Mouse (Mus musculus) fat pad, adult 2 months (tissue): ENCODE results near the gene Zfp69.

ENCODE experiments used
- DNase-seq: peaks from one replicate; pipeline ENCODE4 v3.0.0-alpha.2; 2011; ENCODE audit warnings: low read depth, low spot score; ENCODE audit errors: extremely low read depth

Zfp69 gene

DNA sequence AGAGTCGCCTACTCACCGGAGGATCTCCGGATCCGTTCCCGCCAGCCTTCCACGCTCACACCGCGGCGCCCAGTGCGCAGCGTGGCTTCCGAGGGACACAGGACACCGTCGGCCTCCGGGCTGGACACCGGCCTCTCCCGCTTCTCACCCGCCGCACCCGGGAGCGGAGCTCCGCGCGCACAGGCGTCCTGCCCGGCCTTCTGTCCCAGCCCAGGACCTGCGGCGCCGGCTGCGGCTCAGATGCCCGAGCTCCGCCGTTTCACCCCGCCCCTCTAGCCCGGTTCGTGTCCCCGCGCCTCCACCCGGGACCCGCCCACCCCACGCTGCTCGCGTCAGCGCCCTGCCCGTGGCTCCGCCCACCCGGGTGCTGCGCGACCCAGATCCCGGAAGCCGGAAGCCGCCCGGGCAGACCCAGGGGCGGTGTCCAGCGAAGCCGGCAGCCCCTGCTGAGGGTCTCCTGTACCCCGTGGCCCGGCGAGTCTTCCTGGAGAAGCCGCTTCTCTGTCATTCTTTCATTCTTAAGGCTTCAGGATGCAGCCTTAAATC, at the start of gene Zfp69:
Gene Zfp69 (minus strand): TSS at position 272 of the 546 bp plus-strand sequence.
- no peak for DNase-seq

- DNase-seq = no peak
Measured at GRCm38 (mm10) chr4:121001042-121001441, 49.5 kb upstream of the Zfp69 start.

- no peak for DNase-seq
Measured at GRCm38 (mm10) chr4:120995911-120996310, 44.4 kb upstream of the Zfp69 start.

DNA sequence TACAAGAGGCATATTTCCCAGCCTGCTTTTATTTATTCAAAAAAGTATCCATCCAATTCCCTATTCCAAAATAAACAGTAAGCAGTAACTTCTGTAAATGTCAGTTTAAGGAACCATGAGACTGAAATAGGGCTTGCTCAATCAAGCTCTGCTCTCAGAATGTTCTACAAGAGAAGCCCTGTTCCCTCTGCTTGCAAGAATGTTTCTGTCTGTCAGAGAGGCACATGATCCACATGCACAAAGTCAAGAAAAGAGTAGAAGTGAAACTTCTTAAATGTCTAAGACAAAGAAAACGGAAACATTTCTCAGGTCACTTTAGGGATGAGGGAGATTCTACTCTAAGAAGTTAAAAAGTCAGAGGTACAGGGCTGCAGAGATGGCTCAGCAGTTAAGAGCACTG, 41.5 kb upstream of the Zfp69 start:
- DNase-seq = no peak

- DNase-seq = no peak
Measured at GRCm38 (mm10) chr4:120992284-120992683, 40.8 kb upstream of the Zfp69 start.

GRCm38 (mm10) chr4:120987319-120987718, 35.8 kb upstream of the Zfp69 start:
- no peak for DNase-seq

GRCm38 (mm10) chr4:120986446-120986845, 34.9 kb upstream of the Zfp69 start:
- no peak for DNase-seq

DNA sequence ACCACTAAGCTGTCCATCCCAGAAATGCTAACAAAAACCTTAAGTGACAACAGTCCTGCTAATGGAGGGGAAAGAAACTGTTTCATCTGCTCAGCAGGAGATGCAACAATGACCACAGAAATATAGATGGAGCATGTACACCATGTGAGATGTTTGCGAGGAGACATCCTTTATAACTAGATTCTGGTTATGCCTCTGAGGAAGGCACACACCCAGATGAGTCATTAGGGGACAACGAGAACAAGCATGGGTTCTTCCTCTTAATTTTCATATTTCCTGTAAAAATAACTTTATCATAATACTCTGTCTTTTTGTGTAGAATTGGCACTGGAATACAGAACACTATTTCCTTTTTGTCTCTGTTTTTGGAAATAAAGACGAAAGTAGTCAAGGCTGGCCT, 26.7 kb upstream of the Zfp69 start:
- no peak for DNase-seq

DNA sequence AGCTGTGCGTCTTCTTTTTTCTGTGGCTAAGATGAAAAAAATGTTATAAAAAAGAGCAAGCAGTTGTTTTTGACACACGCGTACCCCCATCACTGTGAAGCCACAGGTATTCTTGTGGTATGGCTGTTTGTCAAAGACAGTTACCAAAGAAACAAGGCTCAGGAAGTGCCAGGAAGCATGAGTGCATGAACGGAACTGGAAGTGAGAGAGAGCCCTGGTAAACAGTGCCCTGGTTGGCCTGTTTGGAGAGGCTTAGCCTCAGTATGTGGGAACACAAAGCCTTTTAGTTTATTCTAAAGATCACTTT, 23.9 kb upstream of the Zfp69 start:
- no peak for DNase-seq

- no peak for DNase-seq
Measured at GRCm38 (mm10) chr4:120974711-120975427, 23.4 kb upstream of the Zfp69 start.

DNA sequence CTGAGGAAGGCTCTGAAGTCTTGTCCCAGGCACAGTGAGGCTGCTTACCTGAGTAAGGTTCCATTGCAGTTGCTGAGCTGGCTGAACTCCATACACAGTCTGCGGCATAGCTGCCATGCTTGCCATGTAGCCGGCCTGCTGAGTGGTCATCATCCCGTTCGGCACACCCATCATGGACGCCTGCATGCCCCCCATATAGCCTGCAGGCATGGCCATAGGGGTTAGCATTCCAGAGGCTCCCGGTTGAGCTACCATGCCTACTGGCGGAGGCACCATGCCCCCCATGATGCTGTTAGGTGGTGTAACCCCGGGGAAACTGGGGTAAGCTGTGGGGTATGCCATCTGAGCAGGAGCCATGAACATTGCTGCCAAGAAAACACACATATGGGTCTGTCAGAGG, 20.3 kb upstream of the Zfp69 start:
- DNase-seq = no peak

- no peak for DNase-seq
Measured at GRCm38 (mm10) chr4:120969382-120970146, 18.1 kb upstream of the Zfp69 start.

DNA sequence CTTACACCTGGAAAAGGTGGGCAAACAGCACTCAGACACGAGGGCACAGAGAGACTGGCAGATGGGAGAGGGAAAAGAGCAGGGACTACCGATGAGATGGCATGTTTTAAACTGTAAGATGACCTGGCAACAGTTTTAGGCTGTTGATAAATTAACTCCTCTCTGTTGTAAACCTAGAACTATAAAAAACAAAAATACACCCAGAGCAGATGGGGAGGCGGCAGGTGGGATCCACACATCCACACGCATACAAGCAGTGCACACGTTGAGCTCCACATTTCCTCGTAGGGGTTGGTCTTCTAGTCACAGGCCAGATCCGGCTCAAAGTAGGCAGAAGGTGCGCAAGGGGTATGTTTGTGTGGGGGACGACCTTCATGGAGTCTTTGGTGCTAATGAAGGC, 17.0 kb upstream of the Zfp69 start:
- DNase-seq = no peak

GRCm38 (mm10) chr4:120955586-120955985, 4.1 kb upstream of the Zfp69 start:
- no peak for DNase-seq

- no peak for DNase-seq
Measured at GRCm38 (mm10) chr4:120953667-120954066, 2.2 kb upstream of the Zfp69 start.

DNA sequence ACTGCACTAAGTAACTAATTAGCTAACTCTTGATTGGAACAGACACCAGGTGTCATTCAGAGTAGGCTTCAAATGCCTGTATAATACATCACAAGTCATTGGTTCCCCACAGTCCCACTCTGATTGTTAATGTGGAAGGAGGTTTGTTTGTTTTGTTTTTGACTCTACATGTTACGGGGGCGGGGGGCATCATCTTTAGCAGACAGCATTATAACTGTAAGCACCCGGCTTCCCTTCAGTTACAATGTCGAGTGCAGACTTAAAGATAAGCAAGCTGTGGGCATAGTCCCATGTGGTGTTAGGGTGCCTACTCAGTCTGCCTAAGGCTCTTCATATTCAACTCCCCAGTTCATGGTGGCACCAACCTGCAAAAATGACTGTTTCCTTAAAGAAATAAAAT, 1.5 kb upstream of the Zfp69 start:
- no peak for DNase-seq

GRCm38 (mm10) chr4:120952163-120952562, 664 bp upstream of the Zfp69 start:
- no peak for DNase-seq

DNA sequence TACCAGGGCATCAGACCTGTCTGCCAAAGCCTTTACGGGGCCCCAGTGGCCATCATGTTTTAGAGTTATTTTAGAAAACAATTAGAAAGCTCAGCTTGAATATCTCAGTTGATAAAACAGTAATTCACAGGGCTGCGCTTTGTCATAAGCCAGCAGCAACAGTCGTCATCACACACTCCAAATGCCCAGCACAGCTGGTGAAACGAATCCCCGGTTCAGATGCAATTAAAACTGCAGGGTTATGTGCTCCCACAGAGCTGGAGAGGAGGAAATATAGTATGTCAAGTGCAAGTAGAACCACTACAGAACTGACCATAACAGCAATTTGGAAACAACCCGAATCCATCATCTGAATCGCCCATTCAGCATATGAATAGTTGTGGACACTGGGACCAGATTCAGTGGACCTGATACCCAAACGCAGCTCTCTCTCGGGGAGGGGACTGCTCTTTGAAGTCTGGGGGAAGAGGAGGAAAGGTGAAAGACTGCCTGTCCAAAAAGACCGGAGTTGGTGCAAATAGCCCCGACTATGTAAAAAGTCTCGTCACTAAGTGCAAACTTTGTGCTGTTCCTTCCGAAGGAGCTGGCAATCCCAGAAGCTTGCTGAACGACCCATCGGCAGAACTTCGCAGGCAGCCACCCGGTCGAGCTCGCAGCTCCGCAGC, 604 bp downstream of the Zfp69 start:
- DNase-seq = no peak

- no peak for DNase-seq
Measured at GRCm38 (mm10) chr4:120948938-120949337, 2.6 kb downstream of the Zfp69 start.

DNA sequence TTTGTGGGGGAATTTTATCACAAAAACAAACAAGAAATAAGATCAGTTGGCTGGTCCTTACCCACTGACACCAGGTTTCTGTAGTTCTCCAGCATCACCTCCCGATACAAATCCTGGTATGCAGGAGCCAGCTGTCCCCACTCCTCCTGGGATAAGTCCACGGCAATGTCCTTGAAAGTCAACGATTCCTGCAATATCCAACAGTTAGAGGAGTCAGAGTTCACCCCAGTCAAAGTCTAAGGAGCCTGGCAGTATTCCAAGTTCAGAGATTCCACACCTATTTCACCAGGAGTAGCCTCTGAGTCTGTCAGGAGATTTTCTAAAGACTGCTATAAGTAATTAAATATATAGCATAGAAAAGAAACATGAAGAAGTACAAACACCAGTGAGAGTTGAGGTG, 16.5 kb downstream of the Zfp69 start:
- DNase-seq = no peak

DNA sequence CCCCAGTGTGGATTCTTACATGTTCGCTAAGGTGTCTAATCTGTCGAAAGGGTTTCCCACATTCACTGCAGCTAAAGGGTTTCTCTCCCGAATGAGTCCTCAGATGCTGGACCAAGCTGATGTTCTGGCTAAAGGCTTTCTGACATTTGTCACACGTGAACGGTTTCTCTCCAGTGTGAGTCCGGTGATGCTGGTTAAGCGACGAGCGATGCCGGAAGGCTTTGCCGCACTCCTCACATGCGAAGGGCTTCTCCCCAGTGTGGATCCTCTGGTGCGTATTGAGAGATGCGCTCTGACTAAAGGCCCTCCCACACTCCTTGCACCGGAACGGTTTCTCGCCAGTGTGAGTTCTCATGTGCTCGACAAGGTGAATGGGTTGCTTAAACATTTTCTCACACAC, 20.8 kb downstream of the Zfp69 start:
- DNase-seq = no peak

DNA sequence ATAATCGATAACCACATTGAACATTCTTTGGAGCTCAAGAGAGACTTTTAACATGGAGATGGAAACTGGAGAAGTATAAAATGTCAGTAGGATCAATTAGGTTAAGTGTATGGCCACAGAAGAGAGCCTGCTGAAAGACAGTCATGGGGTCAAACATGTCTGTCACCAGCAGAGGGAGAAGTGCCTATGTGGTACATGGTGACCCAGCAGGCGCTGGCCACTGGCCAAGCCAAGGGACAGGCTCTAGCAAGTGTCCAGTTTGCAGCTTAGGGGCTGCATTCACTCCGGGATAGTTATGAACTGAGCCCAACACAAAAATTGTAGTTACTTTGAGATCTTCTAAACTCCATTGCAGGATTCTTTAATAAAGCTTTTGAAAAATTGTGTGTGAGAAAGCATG, 22.8 kb downstream of the Zfp69 start:
- DNase-seq = no peak
